Mouse (Mus musculus) embryo, embryonic 10 days (tissue): ENCODE data around the gene Spdl1.

ENCODE experiments used
- DNase-seq: peaks from one replicate; pipeline ENCODE4 v3.0.0-alpha.2; 2015; ENCODE audit warnings: low spot score

Gene Spdl1

GRCm38 (mm10) chr11:34833318-34834086 is at the start of gene Spdl1:
Gene Spdl1, minus strand, starts transcription at chr11:34833641.
- DNase-seq = peak; percentile 98

- DNase-seq = peak; percentile 68
These were observed 48.1 kb upstream of the Spdl1 start for GRCm38 (mm10) chr11:34881528-34881927.

GRCm38 (mm10) chr11:34879678-34880077 is 46.2 kb upstream of the Spdl1 start:
- no peak for DNase-seq

GRCm38 (mm10) chr11:34873861-34874260 is 40.4 kb upstream of the Spdl1 start:
- no peak for DNase-seq

- DNase-seq = no peak
These were observed 39.0 kb upstream of the Spdl1 start for GRCm38 (mm10) chr11:34872432-34872831.

- no peak for DNase-seq
These were observed 38.5 kb upstream of the Spdl1 start for GRCm38 (mm10) chr11:34871991-34872390.

- no peak for DNase-seq
These were observed 38.0 kb upstream of the Spdl1 start for GRCm38 (mm10) chr11:34871456-34871855.

GRCm38 (mm10) chr11:34868626-34869025 is 35.2 kb upstream of the Spdl1 start:
- peak; percentile 17 for DNase-seq

- DNase-seq = no peak
These were observed 32.4 kb upstream of the Spdl1 start for GRCm38 (mm10) chr11:34865741-34866270.

GRCm38 (mm10) chr11:34865181-34865580 is 31.7 kb upstream of the Spdl1 start:
- DNase-seq = no peak

- no peak for DNase-seq
These were observed 23.2 kb upstream of the Spdl1 start for GRCm38 (mm10) chr11:34856652-34857051.

GRCm38 (mm10) chr11:34846268-34846652 is 12.8 kb upstream of the Spdl1 start:
- DNase-seq = no peak

GRCm38 (mm10) chr11:34845567-34846267 is 12.3 kb upstream of the Spdl1 start:
- peak; percentile 19 for DNase-seq

- DNase-seq = peak; percentile 76
These were observed 10.1 kb upstream of the Spdl1 start for GRCm38 (mm10) chr11:34843517-34843916.

- DNase-seq = no peak
These were observed 6.8 kb upstream of the Spdl1 start for GRCm38 (mm10) chr11:34840283-34840682.

GRCm38 (mm10) chr11:34839051-34839450 is 5.6 kb upstream of the Spdl1 start:
- no peak for DNase-seq

- DNase-seq = no peak
These were observed 2.8 kb upstream of the Spdl1 start for GRCm38 (mm10) chr11:34836272-34836671.

- DNase-seq = no peak
These were observed 763 bp downstream of the Spdl1 start for GRCm38 (mm10) chr11:34832678-34833077.

GRCm38 (mm10) chr11:34827803-34828202 is 5.6 kb downstream of the Spdl1 start:
- DNase-seq = no peak

- DNase-seq = no peak
These were observed 6.5 kb downstream of the Spdl1 start for GRCm38 (mm10) chr11:34826940-34827339.

GRCm38 (mm10) chr11:34824791-34825190 is 8.7 kb downstream of the Spdl1 start:
- no peak for DNase-seq

- DNase-seq = peak; percentile 58
These were observed 18.7 kb downstream of the Spdl1 start for GRCm38 (mm10) chr11:34814767-34815166.

- DNase-seq = no peak
These were observed 19.1 kb downstream of the Spdl1 start for GRCm38 (mm10) chr11:34814319-34814718.
